Mouse (Mus musculus) megakaryocyte, adult 5-6 weeks (primary cell): ENCODE data around the gene Frg2f1. TPM values are rescaled to one million over a fixed set of nuclear protein-coding genes. Genes with fewer than 3 reads are reported as not detected.

Source experiments
- ATAC-seq: 2 replicates; pipeline ENCODE4 v1.8.0; 2016; ENCODE audit warnings: mild to moderate bottlenecking, inconsistent platforms; ENCODE audit not compliant: poor library complexity, severe bottlenecking
- total RNA-seq, 2 experiments: library from RNA; stranded (forward) in 1 of 2; stranded (reverse) in 1 of 2; fragments of 153-499, 151-499 nt in 1 of 2; fragments of 221-1000, 200-1000 nt in 1 of 2; gene quantifications; 2 replicates each; pipeline versions ENCODE4 v1.2.3 to v1.2.4; 2015 to 2017

Frg2f1 gene
- total RNA-seq (2015), result 0.69 and 1.6 TPM in 2 replicates
- 0.28 and 0.59 TPM in 2 replicates for total RNA-seq (2017)

- ATAC-seq, result peak; percentile 91
Measured at GRCm38 (mm10) chr4:119539031-119539824, at the start of gene Frg2f1. Gene Frg2f1 (minus strand): TSS chr4:119539529.

DNA sequence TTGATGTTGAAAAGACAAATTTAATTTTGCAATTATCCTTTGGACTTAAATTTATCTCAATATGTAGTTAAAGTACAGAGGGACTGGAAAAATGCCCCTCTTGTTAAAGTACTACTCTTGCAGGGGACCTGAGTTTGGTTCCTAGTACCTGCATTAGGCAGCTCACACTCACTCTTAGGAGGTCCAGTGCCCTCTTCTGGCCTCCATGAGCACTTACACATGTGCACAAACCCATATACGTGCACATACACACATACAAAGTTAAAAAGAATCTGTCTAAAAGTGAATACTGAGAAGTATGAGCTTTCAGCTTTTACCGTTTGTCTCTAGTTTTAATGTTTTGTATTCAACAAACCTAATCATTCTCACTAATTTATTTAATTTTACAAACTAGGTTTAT, 48.7 kb upstream of the Frg2f1 start:
- no peak for ATAC-seq

DNA sequence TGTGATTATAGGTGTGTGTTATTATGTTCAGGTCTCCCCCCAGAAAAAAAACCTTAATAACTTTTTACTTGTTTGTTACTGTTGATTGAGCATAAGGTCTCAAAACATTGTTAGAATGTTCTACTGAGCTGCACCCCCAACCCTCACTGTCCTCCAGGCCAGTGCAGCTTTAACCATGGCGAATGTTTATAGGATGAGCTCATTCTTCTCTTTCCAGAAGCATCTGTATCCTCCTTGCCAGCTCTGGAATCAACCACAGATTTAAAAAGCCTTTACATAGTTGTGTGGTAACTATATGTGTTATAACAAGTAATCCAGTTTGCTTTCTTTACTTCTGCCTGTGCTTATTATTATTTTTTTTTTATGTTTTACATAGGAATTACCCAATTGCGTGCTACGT, 36.1 kb upstream of the Frg2f1 start:
- ATAC-seq, result no peak

DNA sequence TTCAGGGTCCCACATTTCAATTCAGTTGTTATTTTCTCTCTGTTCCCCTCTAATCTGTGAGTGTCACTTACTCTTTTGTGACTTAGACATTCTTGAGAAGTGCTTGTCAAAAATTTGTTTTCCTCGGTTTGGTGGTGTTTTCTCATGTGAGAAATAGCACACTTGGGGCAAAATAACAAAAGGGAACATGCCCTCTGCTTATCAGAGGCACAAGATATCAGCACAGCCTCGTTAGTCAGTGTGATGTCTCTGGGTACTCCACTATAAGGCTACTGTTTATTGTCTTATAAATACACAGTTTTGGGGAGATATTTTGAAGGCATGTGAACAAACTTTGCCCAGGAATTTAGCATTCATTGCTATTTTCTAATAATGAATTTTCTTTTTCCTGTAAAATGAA, 35.2 kb upstream of the Frg2f1 start:
- ATAC-seq, result no peak

- ATAC-seq, result peak; percentile 51
Measured at GRCm38 (mm10) chr4:119572682-119573081, 33.4 kb upstream of the Frg2f1 start.

DNA sequence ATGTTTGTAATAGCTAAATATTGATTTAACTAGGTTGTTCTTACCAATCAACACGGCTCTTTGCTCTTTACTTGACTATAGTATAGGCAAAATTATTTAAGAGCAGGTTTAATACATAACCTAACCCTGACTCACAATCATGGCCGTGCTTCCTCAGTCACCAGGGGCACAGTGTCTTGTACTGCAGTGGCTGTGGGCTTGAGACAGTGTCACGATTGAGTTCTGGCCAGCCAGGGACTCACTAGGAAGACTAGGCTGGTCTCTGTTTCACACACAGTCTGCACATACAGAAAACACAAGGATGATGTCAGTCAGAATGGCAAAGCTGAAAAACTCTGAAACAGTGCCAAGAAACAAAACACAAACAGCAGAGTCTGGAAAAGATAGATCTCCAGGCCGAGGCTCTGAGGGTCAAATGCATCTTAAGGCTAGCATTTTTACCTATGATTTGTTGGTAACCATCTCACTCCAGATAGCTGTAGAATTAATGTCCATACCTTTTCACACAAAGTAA, 27.1 kb upstream of the Frg2f1 start:
- ATAC-seq, result no peak

GRCm38 (mm10) chr4:119563136-119563535, 23.8 kb upstream of the Frg2f1 start:
- ATAC-seq, result no peak

- ATAC-seq, result no peak
Measured at GRCm38 (mm10) chr4:119555466-119555865, 16.1 kb upstream of the Frg2f1 start.

- ATAC-seq, result 0 out of 2 replicates have a peak, but pooled peaks have one; percentile 30
Measured at GRCm38 (mm10) chr4:119550864-119551263, 11.5 kb upstream of the Frg2f1 start.

- ATAC-seq, result no peak
Measured at GRCm38 (mm10) chr4:119540533-119540890, 1.2 kb upstream of the Frg2f1 start.

DNA sequence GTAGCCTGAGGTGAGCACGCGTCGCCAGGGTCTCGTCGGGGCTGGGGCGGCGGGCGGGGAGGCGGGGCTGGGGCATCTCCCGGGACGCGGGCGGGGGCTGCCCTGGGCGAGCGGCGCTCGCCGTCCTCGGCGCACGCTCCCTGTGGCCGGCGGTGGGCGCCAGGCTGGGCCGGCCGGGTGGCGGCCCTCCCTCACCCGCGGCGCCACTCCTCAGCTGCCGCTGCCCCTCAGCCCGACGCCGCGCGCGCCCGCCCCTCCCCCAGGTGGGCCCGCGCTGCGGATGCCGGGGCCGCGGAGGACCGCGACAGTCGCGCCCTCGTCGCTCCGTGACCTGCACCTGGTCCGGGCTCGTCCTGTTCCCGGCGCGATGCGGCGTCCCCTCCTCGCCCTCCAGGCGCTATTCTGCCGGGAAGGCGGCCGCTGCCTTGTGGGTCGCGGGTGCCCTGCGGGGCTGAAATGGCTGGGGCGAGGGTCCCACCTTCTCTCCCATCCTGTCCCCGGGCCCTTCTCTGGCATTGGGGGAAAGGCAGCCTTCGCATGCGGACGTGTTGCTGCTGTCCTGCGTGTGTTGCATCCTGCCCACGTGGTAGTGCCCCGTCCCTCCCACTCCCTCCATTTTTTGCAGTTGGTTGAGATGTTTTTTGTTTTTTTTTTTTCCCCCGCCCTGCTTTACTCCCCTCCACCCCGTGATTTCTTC, 655 bp upstream of the Frg2f1 start:
- ATAC-seq, result peak; percentile 36

- no peak for ATAC-seq
Measured at GRCm38 (mm10) chr4:119537436-119537835, 1.9 kb downstream of the Frg2f1 start.

DNA sequence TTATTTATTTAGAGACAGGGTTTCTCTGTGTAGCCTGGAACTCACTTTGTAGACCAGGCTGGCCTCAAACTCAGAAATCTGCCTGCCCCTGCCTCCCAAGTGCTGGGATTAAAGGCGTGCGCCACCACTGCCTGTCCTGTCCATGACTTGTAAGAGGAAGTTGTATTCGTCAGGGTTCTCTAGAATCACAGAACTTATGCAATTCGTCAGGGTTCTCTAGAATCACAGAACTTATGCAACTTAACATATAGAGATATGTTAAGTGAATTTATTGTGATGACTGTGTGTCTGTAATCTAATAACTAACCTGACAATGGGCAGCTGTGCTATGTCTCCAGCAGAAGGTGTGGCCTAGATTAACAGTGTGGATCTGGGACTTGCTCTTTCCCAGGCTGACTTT, 2.7 kb downstream of the Frg2f1 start, which contains the start of gene Foxj3:
Gene Foxj3, plus strand, starts transcription at position 390 of the 400 bp plus-strand sequence.
- ATAC-seq, result peak; percentile 51

GRCm38 (mm10) chr4:119535103-119535502, 4.2 kb downstream of the Frg2f1 start:
- ATAC-seq, result no peak

GRCm38 (mm10) chr4:119531813-119532212, 7.5 kb downstream of the Frg2f1 start:
- no peak for ATAC-seq

DNA sequence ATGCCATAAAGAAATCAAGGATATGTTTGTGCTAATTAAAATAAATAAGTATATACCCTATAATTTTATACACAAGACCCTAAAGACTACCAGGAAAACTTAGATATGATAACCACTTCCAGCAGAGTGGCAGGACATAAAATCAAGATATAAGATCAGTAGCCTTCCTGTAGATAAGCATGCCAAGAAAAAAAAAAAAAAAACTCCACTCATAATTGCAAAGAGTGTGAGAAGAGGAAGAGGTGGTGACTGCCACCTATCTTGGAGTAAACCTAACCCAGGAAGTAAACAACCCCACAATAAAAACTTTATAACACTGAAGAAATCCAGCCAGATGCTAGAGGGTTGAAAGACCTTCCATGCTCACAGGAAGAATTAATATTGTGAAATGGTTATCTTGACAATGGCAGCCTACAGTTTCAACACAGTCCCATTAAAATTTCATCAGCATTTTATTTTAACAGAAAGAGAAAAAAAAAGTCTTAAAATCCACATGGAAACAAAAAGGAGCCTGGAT, 12.9 kb downstream of the Frg2f1 start:
- no peak for ATAC-seq

DNA sequence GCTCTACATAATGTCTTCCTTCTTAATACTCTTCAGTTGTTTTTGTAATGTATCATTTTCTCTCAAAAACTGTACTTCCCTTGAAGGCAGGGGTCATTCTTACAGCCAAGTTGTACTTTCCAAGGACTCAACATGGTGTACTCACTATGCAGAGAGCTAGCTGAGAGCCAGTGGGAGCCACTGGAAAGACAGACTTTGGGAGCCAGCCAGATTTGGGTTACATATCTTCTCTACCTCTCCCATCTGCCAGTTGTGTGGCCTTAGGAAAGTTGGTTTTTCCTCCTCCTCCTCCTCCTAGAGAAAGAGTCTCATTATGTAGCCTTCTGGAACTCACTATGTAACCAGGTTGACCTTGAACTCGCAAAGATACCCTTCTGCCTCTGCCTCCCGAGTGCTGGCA, 14.9 kb downstream of the Frg2f1 start:
- ATAC-seq, result no peak

- no peak for ATAC-seq
Measured at GRCm38 (mm10) chr4:119524010-119524409, 15.3 kb downstream of the Frg2f1 start.

- ATAC-seq, result no peak
Measured at GRCm38 (mm10) chr4:119523575-119523974, 15.8 kb downstream of the Frg2f1 start.

GRCm38 (mm10) chr4:119512731-119513141, 26.6 kb downstream of the Frg2f1 start:
- no peak for ATAC-seq

DNA sequence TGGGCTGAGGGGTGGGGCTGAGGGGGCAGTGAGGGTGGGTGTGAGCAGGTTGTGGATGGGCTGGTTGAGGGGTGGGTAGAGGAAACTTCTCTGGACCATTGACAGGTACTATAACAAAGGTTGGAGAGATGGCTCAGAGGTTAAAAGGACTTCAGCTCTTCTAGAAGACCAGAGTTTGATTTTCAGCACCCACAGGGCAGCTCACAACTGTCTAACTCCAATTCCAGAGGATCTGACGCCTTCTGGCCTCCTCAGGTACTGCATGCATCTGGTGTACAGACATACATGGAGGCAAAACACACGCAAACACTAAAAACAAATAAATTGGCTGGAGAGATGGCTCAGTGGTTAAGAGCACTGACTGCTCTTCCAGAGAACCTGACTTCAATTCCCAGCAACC, 27.7 kb downstream of the Frg2f1 start:
- ATAC-seq, result no peak
